Mouse (Mus musculus) small intestine, adult 2 months (tissue): ENCODE data around the gene Chrna1.

Experiments
- CTCF ChIP-seq: fragments of 200-500 bp; IDR thresholded peaks from 2 replicates; pipeline ENCODE4 v1.5.1; 2012; ENCODE audit warnings: low read depth, mild to moderate bottlenecking, control low read depth, inconsistent platforms, low read length, moderate library complexity, mixed read lengths; ENCODE audit not compliant: insufficient replicate concordance, insufficient read length; ENCODE audit errors: extremely low read depth
- POLR2A ChIP-seq: fragments of 200-500 bp; IDR thresholded peaks from 2 replicates; pipeline ENCODE4 v1.6.1; 2012; ENCODE audit warnings: low read depth, mild to moderate bottlenecking, control low read depth, inconsistent platforms, low read length, moderate library complexity

- TF ChIP-seq CTCF = no peak
- TF ChIP-seq POLR2A = no peak
These were observed 51.4 kb downstream of the Chrna1 start for GRCm38 (mm10) chr2:73528516-73529355.
